Mouse (Mus musculus) limb, embryonic 15.5 days (tissue): Measurements from ENCODE around the gene Ubqln4. TPM values are rescaled to one million over a fixed set of nuclear protein-coding genes. Genes with fewer than 3 reads are reported as not detected.

Experiments used
- ATAC-seq: fragments of 200-750 bp; cut with Nextera tagmentation; 2 replicates; pipeline ENCODE4 v1.8.0; 2017; ENCODE audit warnings: low read depth, moderate TSS enrichment; ENCODE audit not compliant: insufficient number of reproducible peaks, low FRiP score, low TSS enrichment
- H3K27ac ChIP-seq: fragments of 300-500 bp; sonication (generic); 2 replicates; pipeline ENCODE4 v1.5.1; 2015; ENCODE audit warnings: moderate library complexity, mild to moderate bottlenecking, inconsistent platforms
- H3K27me3 ChIP-seq: fragments of 300-500 bp; sonication (generic); 2 replicates; pipeline ENCODE4 v1.6.1; 2015; ENCODE audit warnings: inconsistent platforms
- H3K36me3 ChIP-seq: fragments of 300-500 bp; sonication (generic); 2 replicates; pipeline ENCODE4 v1.6.1; 2015; ENCODE audit warnings: inconsistent platforms
- H3K4me1 ChIP-seq: fragments of 300-500 bp; sonication (generic); 2 replicates; pipeline ENCODE4 v1.6.1; 2015; ENCODE audit warnings: inconsistent platforms
- H3K4me2 ChIP-seq: fragments of 300-500 bp; sonication (generic); 2 replicates; pipeline ENCODE4 v1.6.1; 2015; ENCODE audit warnings: mild to moderate bottlenecking, inconsistent platforms
- H3K4me3 ChIP-seq: fragments of 300-500 bp; sonication (generic); 2 replicates; pipeline ENCODE4 v1.5.1; 2015; ENCODE audit warnings: mild to moderate bottlenecking, inconsistent platforms
- H3K9ac ChIP-seq: fragments of 300-500 bp; sonication (generic); 2 replicates; pipeline ENCODE4 v1.6.1; 2015; ENCODE audit warnings: inconsistent platforms
- H3K9me3 ChIP-seq: fragments of 300-500 bp; sonication (generic); 2 replicates; pipeline ENCODE4 v1.6.1; 2016; ENCODE audit warnings: inconsistent platforms
- WGBS: fragments of 180-500 bp; shearing (Covaris S2); methylation state at CpG from one replicate; pipeline ENCODE4 v1.1.7; 2015; 5-methylcytosine and 5-hydroxymethylcytosine counted together
- polyA plus RNA-seq: library from polyadenylated mRNA; unstranded; fragments of >200 nt; fragmentation: Nextera tagmentation; extraction: Ambion mirVana; gene quantifications from 2 replicates; pipeline ENCODE4 v1.2.1, GENCODE M21; 2015

Gene Ubqln4
- polyA plus RNA-seq, 1 experiment from 2014 or later = 44.1 TPM

GRCm38 (mm10) chr3:88559596-88559995, 6.0 kb downstream of the Ubqln4 start:
- Histone ChIP-seq H3K27ac (no peak overlapping the region), H3K36me3 (peaks cover 92% of the 10 kb centered on the region), H3K9me3 (no peaks in the 10 kb centered on the region), H3K4me3 (no peak overlapping the region), H3K9ac (no peak overlapping the region), H3K27me3 (no peaks in the 10 kb centered on the region), H3K4me1 (peaks cover 12% of the 10 kb centered on the region), H3K4me2 (no peak overlapping the region)
- WGBS = 91% methylated on average over 9 of the region's 9 CpGs
- no peak for ATAC-seq

DNA sequence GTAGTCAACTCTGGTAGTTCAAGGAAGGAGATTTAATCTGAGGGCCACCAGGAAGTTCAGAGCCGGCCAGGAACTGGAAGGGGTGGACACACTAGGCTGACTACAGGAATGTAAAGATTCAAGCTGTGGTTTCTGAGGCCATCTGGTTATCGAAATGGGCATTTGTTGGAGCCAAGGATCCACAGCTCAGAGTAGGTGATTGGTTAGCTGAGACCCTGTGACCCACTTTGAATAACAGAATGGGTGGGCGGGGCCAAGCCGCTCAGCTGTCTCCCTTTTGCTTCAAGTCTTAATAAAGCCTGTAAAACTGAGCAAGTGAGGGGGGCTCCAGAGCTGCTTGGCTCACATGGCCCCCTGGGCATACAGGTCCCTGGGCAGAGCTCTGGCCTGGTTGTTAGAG, 8.4 kb downstream of the Ubqln4 start:
- H3K4me3 ChIP-seq = no peak overlapping the region
- H3K4me1 ChIP-seq = no peaks in the 10 kb centered on the region
- no peak overlapping the region for H3K27ac ChIP-seq
- WGBS = 70% methylated on average over 4 of the region's 4 CpGs
- no peak overlapping the region for H3K4me2 ChIP-seq
- H3K9ac ChIP-seq = no peak overlapping the region
- ATAC-seq = no peak
- no peaks in the 10 kb centered on the region for H3K27me3 ChIP-seq
- no peaks in the 10 kb centered on the region for H3K9me3 ChIP-seq
- peaks cover 98% of the 10 kb centered on the region for H3K36me3 ChIP-seq

DNA sequence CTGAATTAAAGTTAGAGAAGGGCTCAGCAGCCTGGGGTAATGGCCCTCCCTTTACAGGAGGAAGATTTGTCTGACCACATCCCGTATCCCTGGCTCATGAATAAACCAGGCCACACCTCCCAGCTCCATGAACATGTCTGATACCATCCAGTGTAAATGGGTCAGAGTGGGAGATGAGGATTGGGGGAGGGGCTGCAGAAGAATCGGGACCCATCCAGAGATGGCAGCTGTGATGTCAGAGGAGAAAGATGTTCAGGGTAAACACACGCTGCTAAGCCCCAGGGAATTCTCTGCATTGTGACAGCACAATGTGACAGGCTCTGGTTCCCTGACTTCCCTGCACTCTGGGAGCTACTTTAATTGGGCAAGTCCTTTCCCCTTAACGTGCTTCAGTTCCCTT, 9.9 kb downstream of the Ubqln4 start:
- no peak overlapping the region for H3K4me3 ChIP-seq
- 82% methylated on average over 4 of the region's 4 CpGs for WGBS
- H3K9ac ChIP-seq = no peak overlapping the region
- H3K36me3 ChIP-seq = peaks cover 98% of the 10 kb centered on the region
- H3K27ac ChIP-seq = no peak overlapping the region
- no peaks in the 10 kb centered on the region for H3K9me3 ChIP-seq
- no peaks in the 10 kb centered on the region for H3K27me3 ChIP-seq
- H3K4me2 ChIP-seq = no peak overlapping the region
- no peaks in the 10 kb centered on the region for H3K4me1 ChIP-seq
- ATAC-seq = no peak

DNA sequence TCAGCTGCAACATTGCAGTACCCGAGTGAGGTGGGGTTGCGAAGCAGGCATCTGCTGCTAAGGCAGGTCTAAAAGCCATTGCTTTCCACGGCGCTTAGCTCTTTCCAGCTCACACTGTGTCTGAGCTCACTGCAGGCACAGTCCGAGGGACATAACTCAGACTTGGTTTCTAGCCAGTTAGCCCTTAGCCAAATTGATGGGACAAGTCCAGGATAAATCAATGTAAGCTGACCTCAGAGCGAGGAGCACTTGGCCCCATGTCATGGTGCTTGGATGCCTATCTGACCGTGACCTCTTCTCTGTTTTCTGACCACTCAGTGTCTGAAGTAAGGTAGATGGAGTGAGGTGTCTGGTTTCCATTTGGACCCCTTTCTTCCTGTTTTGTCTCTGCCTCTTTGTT, 10.4 kb downstream of the Ubqln4 start:
- WGBS = 86% methylated on average over 7 of the region's 7 CpGs
- Histone ChIP-seq H3K4me2 (no peak overlapping the region), H3K36me3 (peaks cover 98% of the 10 kb centered on the region), H3K27ac (no peak overlapping the region), H3K4me1 (no peaks in the 10 kb centered on the region), H3K9me3 (no peaks in the 10 kb centered on the region), H3K9ac (no peak overlapping the region), H3K27me3 (no peaks in the 10 kb centered on the region), H3K4me3 (no peak overlapping the region)
- no peak for ATAC-seq

GRCm38 (mm10) chr3:88566116-88566515, 12.6 kb downstream of the Ubqln4 start:
- Histone ChIP-seq H3K4me2 (no peak overlapping the region), H3K4me3 (no peak overlapping the region), H3K27ac (no peak overlapping the region), H3K27me3 (no peaks in the 10 kb centered on the region), H3K9ac (no peak overlapping the region), H3K36me3 (peaks cover 92% of the 10 kb centered on the region), H3K9me3 (no peaks in the 10 kb centered on the region), H3K4me1 (no peaks in the 10 kb centered on the region)
- ATAC-seq = no peak
- WGBS = 81% methylated on average over 3 of the region's 3 CpGs

DNA sequence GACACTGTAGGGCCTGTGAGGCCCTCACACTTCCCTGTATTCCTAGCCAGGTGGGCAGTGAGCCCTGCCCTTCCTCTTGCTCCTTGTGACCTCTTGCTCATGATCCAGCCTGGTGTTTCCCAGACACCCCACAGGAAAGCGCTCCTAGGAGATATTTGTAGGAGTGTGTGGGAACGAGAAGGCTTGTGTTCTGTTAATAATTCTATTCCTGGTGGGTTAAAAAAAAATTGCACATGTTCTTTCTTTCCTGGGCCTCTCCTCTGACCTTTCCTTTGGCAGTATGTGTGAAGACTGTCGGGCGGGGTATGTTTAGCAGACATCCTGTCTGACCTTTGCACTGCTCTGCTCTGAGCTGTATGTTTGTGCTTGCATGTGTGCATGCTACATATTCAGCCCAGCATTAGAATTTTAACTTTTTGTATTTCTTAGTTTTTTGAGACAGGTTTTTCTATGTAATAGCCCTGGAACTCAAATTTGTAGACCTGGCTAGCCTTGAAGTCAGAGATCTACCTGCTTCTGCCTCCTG, 13.0 kb downstream of the Ubqln4 start:
- Histone ChIP-seq H3K27me3 (no peaks in the 10 kb centered on the region), H3K27ac (no peak overlapping the region), H3K9me3 (no peaks in the 10 kb centered on the region), H3K36me3 (peaks cover 87% of the 10 kb centered on the region), H3K4me3 (no peak overlapping the region), H3K9ac (no peak overlapping the region), H3K4me2 (no peak overlapping the region), H3K4me1 (no peaks in the 10 kb centered on the region)
- 85% methylated on average over 4 of the region's 4 CpGs for WGBS
- no peak for ATAC-seq

DNA sequence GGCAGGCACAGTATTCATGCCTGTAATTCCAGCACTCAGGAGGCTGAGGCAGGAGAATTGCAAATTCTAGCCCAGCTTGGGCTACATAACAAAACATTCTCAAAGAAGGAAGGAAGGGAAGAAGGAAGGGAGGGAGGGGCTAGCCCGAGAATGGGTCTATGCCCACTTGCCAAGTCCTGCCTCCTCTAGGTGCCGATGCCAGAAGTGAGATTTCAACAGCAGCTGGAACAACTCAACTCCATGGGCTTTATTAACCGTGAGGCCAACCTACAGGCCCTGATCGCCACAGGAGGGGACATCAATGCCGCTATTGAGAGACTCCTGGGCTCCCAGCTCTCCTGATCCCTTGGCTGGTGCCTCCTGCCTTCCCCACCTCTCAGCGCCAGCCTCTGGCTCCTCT, 14.3 kb downstream of the Ubqln4 start:
- 86% methylated on average over 6 of the region's 6 CpGs for WGBS
- ATAC-seq = no peak
- H3K9ac ChIP-seq = no peak overlapping the region
- H3K36me3 ChIP-seq = peaks cover 74% of the 10 kb centered on the region
- no peak overlapping the region for H3K27ac ChIP-seq
- H3K4me2 ChIP-seq = no peak overlapping the region
- H3K4me1 ChIP-seq = no peaks in the 10 kb centered on the region
- H3K9me3 ChIP-seq = no peaks in the 10 kb centered on the region
- H3K27me3 ChIP-seq = no peaks in the 10 kb centered on the region
- no peak overlapping the region for H3K4me3 ChIP-seq

DNA sequence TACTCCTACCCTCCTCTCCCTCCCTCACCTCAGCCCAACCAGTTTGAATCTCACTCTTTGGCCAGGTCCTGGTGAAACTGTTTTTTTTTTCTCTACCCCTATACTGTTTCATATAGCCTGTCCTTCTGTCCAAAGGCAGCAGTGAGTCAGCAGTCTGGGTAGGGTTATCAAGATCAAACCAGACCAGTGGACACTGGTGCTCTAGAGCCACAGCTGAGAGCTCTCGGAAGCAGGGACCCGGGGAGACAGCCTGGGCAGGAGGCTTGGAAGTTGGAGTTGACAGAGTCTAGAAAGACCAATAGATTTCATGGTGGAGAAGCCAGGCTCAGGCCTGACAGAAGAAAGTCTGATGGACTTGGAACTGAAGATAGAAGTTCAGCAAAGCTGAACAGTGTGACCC, 15.1 kb downstream of the Ubqln4 start:
- Histone ChIP-seq H3K4me2 (no peak overlapping the region), H3K36me3 (peaks cover 67% of the 10 kb centered on the region), H3K27ac (no peak overlapping the region), H3K4me1 (no peaks in the 10 kb centered on the region), H3K4me3 (no peak overlapping the region), H3K9me3 (no peaks in the 10 kb centered on the region), H3K27me3 (no peaks in the 10 kb centered on the region), H3K9ac (no peak overlapping the region)
- 94% methylated on average over 2 of the region's 2 CpGs for WGBS
- ATAC-seq = no peak

GRCm38 (mm10) chr3:88569093-88569492, 15.5 kb downstream of the Ubqln4 start:
- WGBS = 97% methylated on average over 2 of the region's 2 CpGs
- H3K9ac ChIP-seq = no peak overlapping the region
- no peak overlapping the region for H3K4me3 ChIP-seq
- no peak for ATAC-seq
- H3K4me1 ChIP-seq = no peaks in the 10 kb centered on the region
- no peak overlapping the region for H3K4me2 ChIP-seq
- H3K27me3 ChIP-seq = no peaks in the 10 kb centered on the region
- H3K9me3 ChIP-seq = no peaks in the 10 kb centered on the region
- no peak overlapping the region for H3K27ac ChIP-seq
- peaks cover 62% of the 10 kb centered on the region for H3K36me3 ChIP-seq

DNA sequence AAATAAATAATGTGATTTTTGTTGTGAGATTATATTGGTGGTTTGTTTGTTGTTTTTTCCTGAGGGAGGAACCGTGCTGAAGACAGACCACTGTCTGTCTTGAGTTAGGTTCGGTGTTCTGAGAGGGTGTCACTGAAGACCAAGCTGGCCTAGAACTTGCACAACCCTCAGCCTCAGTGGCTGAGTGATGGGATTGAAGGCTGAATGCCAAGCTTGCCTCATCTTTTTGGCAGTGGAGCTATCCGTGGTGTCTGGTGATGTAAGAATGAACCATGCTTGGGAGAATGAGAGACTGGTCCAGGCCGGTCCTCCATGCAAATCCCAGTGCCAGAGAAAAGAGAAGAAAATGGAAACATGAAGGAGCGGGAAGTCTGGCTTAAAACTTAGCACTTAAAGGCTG, 16.1 kb downstream of the Ubqln4 start:
- no peak for ATAC-seq
- no peaks in the 10 kb centered on the region for H3K4me1 ChIP-seq
- H3K36me3 ChIP-seq = peaks cover 56% of the 10 kb centered on the region
- H3K4me3 ChIP-seq = no peak overlapping the region
- no peaks in the 10 kb centered on the region for H3K9me3 ChIP-seq
- WGBS = 90% methylated on average over 5 of the region's 5 CpGs
- H3K4me2 ChIP-seq = no peak overlapping the region
- no peaks in the 10 kb centered on the region for H3K27me3 ChIP-seq
- no peak overlapping the region for H3K27ac ChIP-seq
- no peak overlapping the region for H3K9ac ChIP-seq

- H3K4me3 ChIP-seq = no peak overlapping the region
- no peak overlapping the region for H3K4me2 ChIP-seq
- H3K4me1 ChIP-seq = no peaks in the 10 kb centered on the region
- no peaks in the 10 kb centered on the region for H3K27me3 ChIP-seq
- H3K36me3 ChIP-seq = peaks cover 49% of the 10 kb centered on the region
- WGBS = 91% methylated on average over 10 of the region's 10 CpGs
- H3K9me3 ChIP-seq = no peaks in the 10 kb centered on the region
- no peak for ATAC-seq
- no peak overlapping the region for H3K9ac ChIP-seq
- H3K27ac ChIP-seq = no peak overlapping the region
These were observed 16.8 kb downstream of the Ubqln4 start for GRCm38 (mm10) chr3:88570341-88570740.

DNA sequence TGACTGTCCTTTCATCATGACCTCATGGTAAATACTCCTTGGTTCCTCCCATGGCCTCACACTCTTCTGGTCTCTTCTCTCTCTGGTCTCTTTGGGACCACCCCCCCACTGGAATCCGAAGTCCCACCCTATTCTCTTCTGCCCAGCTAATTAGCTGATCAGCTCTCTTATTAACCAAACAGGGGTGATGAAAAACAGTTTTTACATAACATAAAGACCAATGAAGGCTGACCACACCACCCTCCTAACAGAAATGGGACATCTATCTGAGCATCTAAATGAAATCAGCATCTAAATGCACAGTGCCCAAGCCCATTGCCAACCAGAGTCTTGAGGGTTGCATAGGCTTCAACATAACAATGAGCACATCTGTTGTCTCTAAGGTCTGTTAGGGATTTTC, 18.3 kb downstream of the Ubqln4 start:
- Histone ChIP-seq H3K27me3 (no peaks in the 10 kb centered on the region), H3K9ac (no peak overlapping the region), H3K36me3 (peaks cover 34% of the 10 kb centered on the region), H3K4me2 (no peak overlapping the region), H3K4me1 (no peaks in the 10 kb centered on the region), H3K27ac (no peak overlapping the region), H3K4me3 (no peak overlapping the region), H3K9me3 (no peaks in the 10 kb centered on the region)
- no peak for ATAC-seq
- WGBS = 82% methylated on average over 1 of the region's 1 CpGs

- no peak overlapping the region for H3K4me3 ChIP-seq
- H3K27me3 ChIP-seq = no peaks in the 10 kb centered on the region
- peaks cover 26% of the 10 kb centered on the region for H3K36me3 ChIP-seq
- H3K27ac ChIP-seq = no peak overlapping the region
- 69% methylated on average over 2 of the region's 2 CpGs for WGBS
- no peaks in the 10 kb centered on the region for H3K9me3 ChIP-seq
- no peaks in the 10 kb centered on the region for H3K4me1 ChIP-seq
- no peak for ATAC-seq
- no peak overlapping the region for H3K9ac ChIP-seq
- H3K4me2 ChIP-seq = no peak overlapping the region
These were observed 19.3 kb downstream of the Ubqln4 start for GRCm38 (mm10) chr3:88572835-88573234.
